Mouse (Mus musculus) stomach, embryonic 14.5 days (tissue): ENCODE measurements at regions not wholly inside any gene's neighbourhood (a gene's known extent, or its start where the extent isn't known, plus 50 kb on each side); places are given as distances from the start of the nearest gene placed in this dataset.
"Not testable (repeated sequence)": the region's sequence is repeated elsewhere in the genome, so short reads cannot be mapped to it uniquely, and the experiment has no call there.

Experiments
- ATAC-seq: fragments of 200-750 bp; cut with Nextera tagmentation; 2 replicates; pipeline ENCODE4 v1.8.0; 2017; ENCODE audit warnings: low read depth, moderate TSS enrichment; ENCODE audit not compliant: insufficient number of reproducible peaks, insufficient read depth, low FRiP score
- H3K27ac ChIP-seq: fragments of 300-500 bp; sonication (generic); 2 replicates; pipeline ENCODE4 v1.5.1; 2014; ENCODE audit warnings: mild to moderate bottlenecking, low read length, moderate library complexity, mixed read lengths
- H3K27me3 ChIP-seq: fragments of 300-500 bp; sonication (generic); 2 replicates; pipeline ENCODE4 v1.6.1; 2014; ENCODE audit warnings: low read length, control low read depth, mixed read lengths; ENCODE audit not compliant: control insufficient read depth, insufficient read depth
- H3K36me3 ChIP-seq: fragments of 300-500 bp; sonication (generic); 2 replicates; pipeline ENCODE4 v1.6.1; 2014; ENCODE audit warnings: mild to moderate bottlenecking, control low read depth, low read length, moderate library complexity, mixed read lengths; ENCODE audit not compliant: control insufficient read depth, insufficient read depth
- H3K4me1 ChIP-seq: fragments of 300-500 bp; sonication (generic); 2 replicates; pipeline ENCODE4 v1.6.1; 2014; ENCODE audit warnings: low read length, control low read depth, mixed read lengths; ENCODE audit not compliant: control insufficient read depth, insufficient read depth
- H3K4me2 ChIP-seq: fragments of 300-500 bp; sonication (generic); replicated peaks from 2 replicates; pipeline ENCODE4 v1.6.1; 2014; ENCODE audit warnings: low read depth, low read length, control low read depth
- H3K4me3 ChIP-seq: fragments of 300-500 bp; sonication (generic); 2 replicates; pipeline ENCODE4 v1.5.1; 2014; ENCODE audit warnings: low read depth, low read length, control low read depth
- H3K9ac ChIP-seq: fragments of 300-500 bp; sonication (generic); replicated peaks from 2 replicates; pipeline ENCODE4 v1.6.1; 2014; ENCODE audit warnings: low read depth, mild to moderate bottlenecking, control low read depth, low read length, moderate library complexity, mixed read lengths
- H3K9me3 ChIP-seq: fragments of 300-500 bp; sonication (generic); 2 replicates; pipeline ENCODE4 v1.6.1; 2016; ENCODE audit warnings: low read depth, low read length, control low read depth; ENCODE audit not compliant: control insufficient read depth
- WGBS: fragments of 180-500 bp; shearing (Covaris S2); extraction: QIAGEN DNeasy Blood & Tissue Kit; methylation state at CpG from one replicate; pipeline ENCODE4 v1.1.7; 2014; 5-methylcytosine and 5-hydroxymethylcytosine counted together

DNA sequence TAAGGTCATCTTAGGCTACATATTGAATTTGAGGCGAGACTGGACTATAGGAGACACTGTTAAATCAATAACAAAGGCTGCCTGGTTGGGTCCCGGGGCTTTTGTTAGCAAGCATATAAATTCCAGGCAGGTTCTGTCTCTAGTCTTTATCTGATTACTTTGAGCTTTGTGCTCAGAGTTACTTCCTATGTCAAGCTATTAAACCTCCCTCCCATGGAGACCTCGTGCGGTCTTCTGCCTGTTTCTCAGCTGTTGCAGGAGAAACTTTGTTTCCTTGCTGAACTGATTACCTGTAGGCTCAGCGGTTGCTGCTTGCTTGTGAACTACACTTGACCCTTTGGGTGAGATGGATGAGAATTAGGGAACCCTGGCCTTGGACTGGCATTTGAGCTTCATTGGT lies 210.5 kb upstream of the Btg1 start:
- WGBS, result 69% methylated on average over 5 of the region's 5 CpGs
- no peaks in the 10 kb centered on the region for H3K27me3 ChIP-seq
- no peaks in the 10 kb centered on the region for H3K36me3 ChIP-seq
- H3K4me2 ChIP-seq, result no peak overlapping the region
- H3K4me1 ChIP-seq, result no peaks in the 10 kb centered on the region
- no peaks in the 10 kb centered on the region for H3K9me3 ChIP-seq
- H3K9ac ChIP-seq, result no peak overlapping the region
- ATAC-seq, result no peak
- no peak overlapping the region for H3K27ac ChIP-seq
- H3K4me3 ChIP-seq, result no peak overlapping the region

DNA sequence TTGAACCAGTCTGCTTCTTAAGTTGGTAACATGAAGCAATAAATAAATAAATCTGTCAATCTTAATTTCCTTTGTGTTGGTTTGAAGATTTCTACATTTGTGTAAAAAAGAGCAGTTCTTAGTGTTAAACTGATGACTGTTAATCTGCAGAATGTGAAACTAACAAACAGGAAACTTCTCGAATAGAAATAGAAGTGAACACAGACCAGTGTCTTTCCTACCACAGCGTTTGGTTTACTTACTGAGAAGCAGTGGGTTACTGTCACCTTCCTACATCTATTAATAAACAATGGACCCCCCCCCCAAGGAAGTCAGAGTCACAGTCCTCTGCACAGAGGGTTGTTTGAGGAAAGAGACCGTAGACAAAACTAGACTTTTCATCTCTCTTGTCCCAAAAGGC lies 209.0 kb upstream of the Btg1 start:
- Histone ChIP-seq H3K4me3 (no peak overlapping the region), H3K9ac (no peak overlapping the region), H3K4me1 (no peaks in the 10 kb centered on the region), H3K9me3 (no peaks in the 10 kb centered on the region), H3K4me2 (no peak overlapping the region), H3K27me3 (no peaks in the 10 kb centered on the region), H3K27ac (no peak overlapping the region), H3K36me3 (no peaks in the 10 kb centered on the region)
- 67% methylated on average over 3 of the region's 3 CpGs for WGBS
- ATAC-seq, result no peak

DNA sequence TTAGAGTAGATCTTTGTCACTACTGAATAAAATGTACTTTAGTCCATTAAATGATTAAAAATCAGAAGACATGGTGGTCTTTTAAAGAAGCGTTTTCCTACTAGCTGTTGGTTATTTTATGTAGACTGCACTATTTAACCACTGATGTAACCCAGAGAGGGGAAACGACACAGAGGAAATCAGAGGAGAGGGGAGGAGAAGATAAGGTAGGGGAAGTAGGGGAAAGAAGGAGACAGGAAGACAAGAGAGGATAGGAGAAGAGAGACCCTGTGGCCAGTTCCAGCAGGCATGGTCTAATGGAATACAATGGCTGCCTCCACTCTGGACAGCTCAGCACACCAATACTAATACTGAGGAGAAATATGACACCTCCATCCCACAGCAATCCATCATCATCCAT lies 208.6 kb upstream of the Btg1 start:
- WGBS, result 55% methylated on average over 2 of the region's 2 CpGs
- ATAC-seq, result no peak

DNA sequence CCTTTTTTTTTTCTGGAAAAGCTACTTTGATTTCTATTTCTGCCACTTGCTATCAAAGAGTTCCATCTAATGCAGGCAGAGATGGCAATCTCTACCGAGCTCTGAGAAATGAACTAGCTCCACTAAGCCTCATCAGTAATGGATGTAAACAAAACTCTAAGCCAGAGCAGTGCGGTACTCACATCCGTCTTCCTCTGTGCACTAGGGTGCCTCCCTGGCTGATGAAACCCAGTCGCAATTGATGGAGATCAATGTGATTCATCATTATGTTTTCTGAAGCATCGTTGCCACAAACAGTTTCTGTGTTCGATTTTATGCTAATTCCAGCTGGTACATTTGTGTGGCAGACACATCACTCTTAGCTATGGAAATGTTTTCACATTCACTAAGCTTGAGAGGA lies 206.8 kb upstream of the Btg1 start:
- H3K4me3 ChIP-seq, result no peak overlapping the region
- H3K4me2 ChIP-seq, result no peak overlapping the region
- no peaks in the 10 kb centered on the region for H3K36me3 ChIP-seq
- no peak for ATAC-seq
- WGBS, result 46% methylated on average over 6 of the region's 6 CpGs
- no peak overlapping the region for H3K9ac ChIP-seq
- H3K4me1 ChIP-seq, result no peaks in the 10 kb centered on the region
- no peaks in the 10 kb centered on the region for H3K9me3 ChIP-seq
- H3K27me3 ChIP-seq, result no peaks in the 10 kb centered on the region
- H3K27ac ChIP-seq, result no peak overlapping the region

More for the DNA sequence above, 208.6 kb upstream of the Btg1 start:
- no peaks in the 10 kb centered on the region for H3K9me3 ChIP-seq
- no peak overlapping the region for H3K4me2 ChIP-seq
- no peaks in the 10 kb centered on the region for H3K4me1 ChIP-seq
- no peak overlapping the region for H3K27ac ChIP-seq
- no peaks in the 10 kb centered on the region for H3K36me3 ChIP-seq
- H3K4me3 ChIP-seq, result no peak overlapping the region
- H3K27me3 ChIP-seq, result no peaks in the 10 kb centered on the region
- H3K9ac ChIP-seq, result no peak overlapping the region

DNA sequence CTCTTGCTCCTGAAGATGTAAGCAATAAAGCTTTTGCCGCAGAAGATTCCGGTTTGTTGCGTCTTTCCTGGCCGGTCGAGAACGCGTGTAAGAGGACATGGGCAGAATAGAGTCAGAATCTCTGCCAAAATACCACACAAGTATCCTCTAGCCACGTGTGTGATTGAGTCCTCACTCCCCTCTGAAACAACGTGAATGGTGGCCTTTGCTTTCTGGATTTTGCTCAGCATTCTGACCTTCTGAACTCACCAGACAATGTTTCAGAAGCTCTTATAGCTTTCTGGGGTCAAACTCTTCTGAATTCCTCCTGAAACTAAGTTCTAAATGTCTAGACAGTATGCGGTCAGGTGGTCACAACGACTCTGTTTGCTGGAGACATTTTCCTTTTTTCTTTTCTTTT lies 202.0 kb upstream of the Btg1 start:
- H3K9ac ChIP-seq, result no peak overlapping the region
- no peak overlapping the region for H3K27ac ChIP-seq
- H3K36me3 ChIP-seq, result no peaks in the 10 kb centered on the region
- H3K4me2 ChIP-seq, result no peak overlapping the region
- no peaks in the 10 kb centered on the region for H3K9me3 ChIP-seq
- WGBS, result 93% methylated on average over 11 of the region's 11 CpGs
- H3K27me3 ChIP-seq, result no peaks in the 10 kb centered on the region
- ATAC-seq, result no peak
- H3K4me3 ChIP-seq, result no peak overlapping the region
- H3K4me1 ChIP-seq, result no peaks in the 10 kb centered on the region

DNA sequence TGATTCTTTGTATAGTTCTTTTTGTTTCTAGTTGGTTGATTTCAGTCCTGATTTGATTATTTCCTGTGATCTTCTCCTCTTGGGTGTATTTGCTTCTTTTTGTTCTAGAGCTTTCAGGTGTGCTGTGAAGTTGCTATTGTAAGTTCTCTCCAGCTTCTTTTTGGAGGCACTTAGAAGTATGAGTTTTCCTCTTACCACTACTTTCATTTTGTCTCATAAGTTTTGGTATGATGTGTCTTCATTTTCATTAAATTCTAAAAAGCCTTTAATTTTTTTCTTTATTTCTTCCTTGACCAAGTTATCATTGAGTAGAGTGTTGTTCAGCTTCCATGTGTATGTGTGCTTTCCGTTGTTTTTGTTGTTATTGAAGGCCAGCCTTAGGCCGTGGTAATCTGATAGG lies 195.3 kb upstream of the Btg1 start:
- H3K9me3 ChIP-seq, H3K9ac ChIP-seq, H3K4me3 ChIP-seq, H3K4me2 ChIP-seq, H3K27me3 ChIP-seq, H3K4me1 ChIP-seq, H3K27ac ChIP-seq, H3K36me3 ChIP-seq, ATAC-seq: not testable (repeated sequence)
- WGBS, result 89% methylated on average over 2 of the region's 2 CpGs

DNA sequence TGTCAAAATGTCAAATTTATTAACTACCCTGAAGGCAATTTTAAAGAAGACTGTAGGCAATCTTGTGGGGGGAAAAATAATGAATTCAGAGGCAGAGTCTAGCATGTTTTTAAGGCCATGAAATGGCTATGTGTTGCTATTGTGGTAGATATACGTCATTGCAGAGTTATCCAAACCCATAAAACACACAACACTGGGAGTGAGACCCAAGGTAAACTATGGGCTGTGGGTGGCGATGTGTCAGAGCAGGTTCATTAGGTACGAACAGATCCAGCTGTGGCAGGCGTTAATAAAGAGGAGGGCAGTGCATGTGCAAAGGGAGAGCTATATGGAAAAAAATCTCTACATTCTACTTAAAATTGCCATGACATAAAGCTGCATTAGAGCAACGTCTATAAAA lies 189.4 kb upstream of the Btg1 start:
- Histone ChIP-seq H3K27me3 (no peaks in the 10 kb centered on the region), H3K4me1 (no peaks in the 10 kb centered on the region), H3K4me2 (no peak overlapping the region), H3K4me3 (no peak overlapping the region), H3K36me3 (no peaks in the 10 kb centered on the region), H3K27ac (no peak overlapping the region), H3K9me3 (no peaks in the 10 kb centered on the region), H3K9ac (no peak overlapping the region)
- 40% methylated on average over 5 of the region's 5 CpGs for WGBS
- ATAC-seq, result no peak

DNA sequence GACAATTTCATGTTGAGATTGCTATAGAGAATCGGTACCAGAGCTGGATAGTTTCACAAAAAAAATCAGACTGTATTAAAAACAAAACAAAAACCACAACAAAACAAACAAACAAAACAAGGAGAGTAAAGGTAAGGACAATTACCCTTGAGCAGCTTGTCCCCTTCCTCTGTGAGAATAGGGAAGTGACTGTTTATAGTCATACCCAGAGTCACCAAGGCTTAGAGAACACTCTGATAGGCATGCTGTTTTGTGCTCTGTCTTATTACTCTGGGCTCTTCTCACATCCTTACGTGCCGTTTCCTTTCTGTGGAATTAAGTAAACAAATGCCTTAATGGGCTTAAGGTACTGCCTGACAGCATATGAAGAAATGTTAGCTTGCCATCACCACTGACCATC lies 186.7 kb upstream of the Btg1 start:
- Histone ChIP-seq H3K27ac (no peak overlapping the region), H3K4me3 (no peak overlapping the region), H3K4me1 (no peaks in the 10 kb centered on the region), H3K4me2 (no peak overlapping the region), H3K9me3 (no peaks in the 10 kb centered on the region), H3K27me3 (no peaks in the 10 kb centered on the region), H3K9ac (no peak overlapping the region), H3K36me3 (no peaks in the 10 kb centered on the region)
- WGBS, result 45% methylated on average over 3 of the region's 3 CpGs
- no peak for ATAC-seq

DNA sequence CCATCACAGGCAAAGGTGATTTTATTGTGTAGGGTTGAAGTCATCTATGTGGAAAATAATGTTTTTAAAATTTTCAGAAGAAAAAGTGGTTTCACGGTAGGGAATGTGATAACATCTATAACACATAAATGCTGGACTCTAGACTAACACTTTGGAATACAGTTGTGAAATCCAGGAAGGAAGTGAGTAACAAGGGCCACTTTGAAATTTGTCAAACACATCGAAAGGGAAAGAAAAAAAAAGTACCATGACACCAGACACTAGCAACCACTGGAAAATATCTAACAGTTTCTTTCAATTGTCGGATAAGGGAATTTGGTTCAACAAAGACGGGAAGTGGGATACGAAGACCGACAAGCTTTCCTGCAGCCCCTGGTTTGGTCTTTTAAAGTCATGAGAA lies 181.7 kb upstream of the Btg1 start:
- Histone ChIP-seq H3K9me3 (no peaks in the 10 kb centered on the region), H3K27me3 (no peaks in the 10 kb centered on the region), H3K4me3 (no peak overlapping the region), H3K36me3 (no peaks in the 10 kb centered on the region), H3K4me1 (no peaks in the 10 kb centered on the region), H3K9ac (no peak overlapping the region), H3K4me2 (no peak overlapping the region), H3K27ac (no peak overlapping the region)
- WGBS, result 82% methylated on average over 6 of the region's 6 CpGs
- no peak for ATAC-seq
